Mouse (Mus musculus) kidney, postnatal 10 days (tissue): ENCODE data around the gene Rptor.

ENCODE experiments used
- DNase-seq: peaks from one replicate; pipeline ENCODE4 v3.0.0; 2021; ENCODE audit warnings: mixed read lengths

Gene Rptor

GRCm38 (mm10) chr11:119868556-119868955 lies 265.9 kb downstream of the Rptor start:
- no peak for DNase-seq

DNA sequence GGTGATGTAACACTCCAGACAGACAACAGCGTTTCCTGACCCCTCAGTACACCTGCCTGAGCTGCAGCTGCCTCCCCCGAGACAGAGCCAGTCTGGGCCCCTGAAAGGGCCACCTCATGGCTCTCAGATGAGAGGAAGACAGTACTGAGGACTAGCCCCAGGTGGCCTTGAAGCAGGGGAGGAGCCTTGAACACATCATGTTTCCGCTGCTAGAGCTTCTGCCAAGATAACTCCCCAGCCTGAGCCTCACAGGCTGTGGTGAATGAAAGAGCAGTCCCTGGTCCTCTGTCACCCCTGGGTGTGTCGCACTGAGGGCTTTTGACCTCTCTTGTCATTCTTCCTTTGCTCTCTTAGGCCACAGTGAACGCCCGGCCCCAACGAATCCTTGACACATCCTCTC lies 268.4 kb downstream of the Rptor start:
- DNase-seq: no peak

GRCm38 (mm10) chr11:119873643-119874042 lies 270.9 kb downstream of the Rptor start:
- no peak for DNase-seq

- DNase-seq: no peak
These were observed 272.1 kb downstream of the Rptor start for GRCm38 (mm10) chr11:119874841-119875240.

DNA sequence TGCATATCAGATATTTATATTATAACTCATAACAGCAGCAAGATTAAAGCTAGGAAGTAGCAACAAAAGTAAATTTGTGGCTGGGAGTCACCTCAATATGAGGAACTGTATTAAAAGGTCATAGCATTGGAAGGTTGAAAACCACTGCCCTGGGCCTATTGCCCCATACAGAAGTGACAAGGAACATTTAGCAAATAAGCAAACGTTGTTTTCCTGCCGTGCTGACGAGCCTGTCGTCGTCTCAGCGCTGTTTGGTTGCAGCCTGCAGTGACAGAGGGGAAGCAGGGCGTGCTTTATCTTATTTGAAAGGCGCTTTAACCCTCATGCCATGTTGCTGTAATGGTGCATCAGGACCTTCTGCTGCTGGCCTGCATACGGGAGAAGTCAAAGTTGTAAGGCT lies 273.0 kb downstream of the Rptor start:
- no peak for DNase-seq

DNA sequence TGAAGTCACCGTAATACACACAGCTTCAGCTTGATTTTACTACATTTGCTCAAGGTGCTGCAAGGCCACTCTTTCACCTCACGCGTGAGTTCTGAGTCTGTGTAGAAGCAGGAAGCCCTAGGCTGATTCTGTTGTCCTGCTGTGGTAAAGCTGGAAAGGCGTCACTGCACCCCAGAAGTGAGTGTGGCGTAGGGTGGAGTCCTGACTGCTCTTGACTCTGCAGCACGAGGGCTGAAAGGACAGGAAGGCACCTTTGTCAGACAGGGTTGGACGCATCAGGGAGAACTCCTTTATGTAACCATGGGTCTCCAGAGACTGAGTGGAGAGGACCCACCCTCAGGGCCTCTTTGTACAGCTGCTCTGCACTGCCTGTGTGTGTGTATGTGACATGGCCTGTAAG lies 274.4 kb downstream of the Rptor start:
- no peak for DNase-seq

GRCm38 (mm10) chr11:119879573-119879972 lies 276.9 kb downstream of the Rptor start:
- no peak for DNase-seq

DNA sequence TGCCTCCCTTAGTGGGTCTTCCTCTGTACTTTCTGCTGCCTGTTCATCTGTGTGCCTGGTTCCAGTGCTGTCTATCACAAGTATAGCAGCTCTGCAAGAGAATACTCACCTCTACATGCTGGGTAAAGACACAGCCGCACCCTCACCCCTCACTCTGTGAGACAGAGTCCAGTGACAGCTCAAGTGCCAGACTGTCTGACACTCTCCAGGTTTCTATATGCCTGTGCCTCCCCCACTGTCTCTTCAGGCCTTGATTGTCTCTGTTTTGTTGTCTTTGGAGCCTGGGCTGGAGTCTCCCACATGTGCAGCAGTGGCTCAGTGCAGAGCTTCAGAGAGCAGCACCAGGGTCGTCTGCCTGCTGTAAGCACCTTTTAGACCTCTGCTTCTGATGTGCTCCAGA lies 280.9 kb downstream of the Rptor start:
- no peak for DNase-seq

- DNase-seq: no peak
These were observed 287.3 kb downstream of the Rptor start for GRCm38 (mm10) chr11:119889966-119890365.

GRCm38 (mm10) chr11:119891601-119892215 lies 289.0 kb downstream of the Rptor start:
- no peak for DNase-seq

- DNase-seq: no peak
These were observed 291.0 kb downstream of the Rptor start for GRCm38 (mm10) chr11:119893667-119894236.

- DNase-seq: no peak
These were observed 291.9 kb downstream of the Rptor start for GRCm38 (mm10) chr11:119894634-119895033.

GRCm38 (mm10) chr11:119897041-119897440 lies 294.3 kb downstream of the Rptor start:
- no peak for DNase-seq

DNA sequence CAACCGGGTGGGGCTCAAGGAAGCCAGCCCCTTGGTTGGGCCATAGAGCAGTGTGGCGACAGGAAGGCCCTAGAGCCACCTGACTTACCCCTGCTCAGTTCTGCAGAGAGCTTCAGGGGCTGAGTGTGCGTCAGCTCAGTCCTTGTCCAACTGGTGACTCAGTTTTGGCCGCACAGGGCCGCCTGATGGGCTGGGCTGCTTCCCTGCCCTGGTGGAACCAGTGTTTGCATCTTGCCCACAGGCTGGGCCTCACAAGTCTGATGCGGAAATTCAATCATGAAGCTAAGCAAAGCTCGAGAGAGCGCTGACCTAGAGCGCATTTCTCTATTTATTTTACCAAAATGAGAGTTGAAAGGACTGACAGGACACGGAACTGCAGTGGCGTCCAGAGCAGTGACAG lies 296.3 kb downstream of the Rptor start:
- no peak for DNase-seq

DNA sequence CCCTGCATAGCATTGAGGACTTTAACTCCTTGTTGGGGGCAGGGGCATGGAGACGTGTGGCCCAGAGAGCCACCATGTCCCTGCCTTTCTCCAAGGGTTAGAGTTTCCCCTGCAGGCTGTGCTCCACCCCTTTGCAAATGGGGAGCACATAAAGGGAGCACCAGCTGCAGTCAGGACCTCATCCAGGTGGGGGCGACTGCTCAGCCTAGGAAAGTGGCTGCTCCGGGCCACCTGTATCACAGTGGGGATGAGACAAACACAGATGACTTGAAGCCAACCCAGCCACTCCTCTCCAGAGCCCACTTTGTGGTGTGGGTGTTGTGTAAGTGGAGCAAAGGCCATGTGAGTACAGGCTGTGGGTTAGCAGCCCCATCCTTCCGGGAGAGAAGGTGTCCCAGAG lies 298.5 kb downstream of the Rptor start:
- DNase-seq: no peak

DNA sequence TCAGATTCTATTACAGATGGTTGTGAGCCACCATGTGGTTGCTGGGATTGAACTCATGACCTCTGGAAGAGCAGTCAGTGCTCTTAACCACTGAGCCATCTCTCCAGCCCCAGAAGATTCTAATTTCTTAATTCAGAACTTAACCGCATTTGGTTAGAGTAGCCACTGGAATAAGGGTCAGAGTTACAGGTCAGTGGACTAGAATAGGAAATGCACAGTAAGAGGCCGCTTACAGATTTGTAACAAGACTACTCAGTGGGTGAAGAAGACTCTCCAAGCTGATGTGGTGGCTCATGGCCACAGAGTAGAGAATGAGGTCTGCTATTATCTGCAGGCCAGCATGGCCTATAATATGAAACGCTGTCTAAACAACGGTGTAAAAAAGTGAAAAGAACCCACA lies 300.2 kb downstream of the Rptor start:
- no peak for DNase-seq

DNA sequence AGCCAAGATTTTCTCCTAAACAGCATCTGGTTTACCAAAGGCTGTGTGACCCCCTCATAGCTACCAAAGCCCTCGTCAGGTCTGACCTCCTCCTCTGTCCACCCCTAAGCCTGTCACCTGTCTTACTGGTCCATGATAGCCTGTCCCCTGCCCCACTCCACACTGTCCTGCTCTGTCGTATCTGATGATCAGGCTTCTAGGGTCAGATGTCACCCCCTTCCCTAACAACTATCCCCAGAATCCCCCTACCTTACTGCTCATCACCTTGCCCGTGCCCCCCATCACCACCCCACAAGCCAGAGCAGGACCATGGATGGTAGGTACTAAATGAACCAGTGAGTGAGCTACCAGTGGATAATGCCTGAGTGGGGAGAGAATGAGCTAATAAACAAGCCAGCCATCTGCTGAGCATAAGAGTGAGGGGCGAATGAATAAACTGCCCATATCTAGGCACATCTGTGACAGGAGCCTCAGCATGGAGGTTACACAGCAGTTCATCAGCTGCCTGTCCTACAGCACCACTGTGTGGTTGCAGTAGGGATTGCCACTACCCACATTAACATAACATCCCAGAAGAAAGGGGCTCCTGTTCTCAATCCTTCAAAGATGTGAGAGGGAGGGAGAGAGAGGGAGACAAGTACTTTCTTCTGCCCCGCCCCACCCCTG lies 302.0 kb downstream of the Rptor start:
- peak; percentile 81 for DNase-seq

DNA sequence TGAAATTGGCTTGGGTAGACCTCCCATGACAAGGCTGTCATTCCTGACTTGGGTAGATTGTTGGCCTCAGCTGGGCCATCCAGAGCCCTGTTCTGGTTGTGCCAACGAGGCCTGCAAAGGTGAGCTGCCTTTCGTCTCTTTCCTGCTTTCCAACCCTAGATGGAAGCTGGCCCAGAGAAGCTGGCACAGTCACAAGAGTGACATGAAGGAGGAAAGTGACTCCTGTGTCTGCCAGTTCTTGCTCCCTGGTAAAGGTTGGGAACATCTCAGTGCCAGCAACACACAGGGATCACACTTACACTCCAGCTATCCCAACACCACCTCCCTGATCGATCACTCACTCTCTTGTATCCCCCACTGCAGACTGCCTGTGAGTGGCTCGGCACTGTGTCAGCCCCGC lies 303.1 kb downstream of the Rptor start:
- DNase-seq: no peak

DNA sequence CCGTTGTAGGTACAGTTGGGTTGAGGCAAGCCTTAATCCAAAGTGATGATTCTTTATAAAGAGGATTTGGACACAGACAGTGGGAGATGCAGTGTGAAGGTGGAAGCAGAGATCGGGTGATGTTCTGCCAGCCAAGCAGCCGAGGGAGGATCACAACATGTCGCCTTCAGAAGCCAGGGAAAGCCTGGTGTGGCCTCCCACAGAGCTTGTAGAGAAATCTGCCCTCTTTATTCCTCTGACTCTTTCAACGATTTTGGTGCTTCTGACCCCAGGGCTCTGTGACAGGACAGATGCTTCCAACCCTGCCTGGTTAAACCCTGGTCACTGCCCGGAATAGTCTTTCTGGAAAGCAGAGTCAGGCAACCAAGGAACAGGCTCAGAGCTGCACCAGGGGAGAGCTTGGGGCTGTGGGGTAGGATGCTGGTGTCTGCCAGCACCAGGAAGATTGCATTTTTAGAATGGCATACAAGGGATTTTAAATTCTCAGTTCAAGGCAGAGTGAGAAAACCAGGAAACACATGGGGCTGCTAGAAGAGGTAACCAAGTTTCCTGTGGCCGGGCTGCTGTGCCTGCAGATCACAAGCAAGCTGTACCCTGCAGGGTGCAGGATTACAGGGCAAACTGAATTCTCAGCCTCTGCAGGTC lies 304.4 kb downstream of the Rptor start:
- DNase-seq: no peak

DNA sequence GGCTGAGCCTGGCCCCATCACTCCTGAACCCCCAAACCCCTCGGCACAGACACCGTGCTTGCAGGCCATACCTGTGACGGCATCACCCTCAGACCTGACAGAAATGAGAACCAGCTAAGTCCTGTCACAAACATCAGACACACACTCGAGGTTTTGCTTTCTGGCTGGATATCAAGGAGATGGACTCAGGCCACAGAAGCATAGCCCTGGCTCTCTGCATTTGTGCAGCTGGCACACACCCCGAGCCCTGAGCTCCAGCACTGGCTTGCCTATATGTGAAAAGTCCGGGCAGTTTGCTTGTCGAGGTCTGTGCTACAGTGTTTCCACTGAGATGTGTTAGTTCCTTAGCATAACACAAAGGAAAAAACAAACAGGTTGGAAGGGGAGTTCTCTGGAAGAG lies 305.0 kb downstream of the Rptor start:
- no peak for DNase-seq

DNA sequence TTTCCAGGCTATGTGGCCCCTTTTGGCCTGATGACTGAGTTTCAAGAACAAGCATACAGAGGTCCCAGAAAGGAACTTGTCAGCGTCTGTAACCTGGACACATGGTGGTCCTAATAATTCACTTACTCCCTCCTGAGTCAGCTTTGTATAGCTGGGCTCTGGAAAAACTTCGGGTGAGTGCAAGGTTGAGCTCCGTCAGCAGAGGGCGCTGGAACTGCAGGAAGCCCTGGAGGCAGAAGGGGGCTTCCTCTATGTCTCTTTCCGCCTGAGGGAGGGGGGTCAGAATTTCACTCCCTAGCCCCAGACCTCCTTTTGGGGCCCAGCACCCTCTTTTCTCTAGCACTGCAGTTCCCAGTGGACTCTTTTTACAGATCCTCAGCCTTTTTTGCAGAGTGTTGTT lies 306.7 kb downstream of the Rptor start:
- DNase-seq: peak; percentile 87

DNA sequence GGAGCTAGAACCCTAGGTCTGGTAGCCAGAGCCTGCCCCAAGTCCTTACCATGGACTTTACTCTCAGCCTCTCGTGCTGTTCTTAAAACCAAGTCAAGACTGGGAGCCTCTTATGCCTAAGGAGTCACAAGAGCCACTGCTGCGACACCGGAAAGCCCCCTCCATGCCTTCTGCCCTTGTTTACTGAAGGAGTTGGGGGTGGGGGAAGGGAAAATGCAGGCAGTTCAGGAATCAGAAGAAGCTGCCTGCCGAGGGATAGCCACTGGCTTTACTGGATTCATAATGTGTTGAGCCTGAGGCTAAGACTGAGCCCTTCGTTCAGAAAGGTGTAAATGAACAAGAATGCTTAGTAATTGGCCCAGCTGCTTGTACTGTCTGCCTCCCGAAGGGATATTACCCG lies 310.1 kb downstream of the Rptor start:
- no peak for DNase-seq

GRCm38 (mm10) chr11:119913291-119913934 lies 310.7 kb downstream of the Rptor start, which contains the start of gene Chmp6:
Gene Chmp6, plus strand, starts transcription at chr11:119913441.
- peak; percentile 95 for DNase-seq

DNA sequence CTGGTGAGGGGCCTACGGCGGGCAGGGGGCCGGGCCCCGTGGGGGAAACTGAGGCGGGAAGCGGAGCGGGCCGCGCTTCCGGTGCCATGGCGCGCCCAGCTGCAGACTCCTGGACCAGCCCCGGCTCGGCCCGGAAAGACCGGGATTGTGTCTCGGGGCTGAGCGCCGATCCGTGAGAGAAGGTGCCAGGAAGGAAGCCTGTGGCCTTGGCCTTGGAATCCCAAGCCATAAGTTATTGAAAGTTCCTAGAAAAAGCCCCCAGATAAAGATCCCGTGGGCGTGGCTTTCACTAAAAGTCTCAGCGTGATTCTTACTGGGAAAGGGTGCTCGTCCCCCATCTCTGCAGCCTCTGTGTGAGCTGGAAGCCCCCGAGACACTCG lies 311.2 kb downstream of the Rptor start:
- DNase-seq: no peak
